Mouse (Mus musculus) layer of hippocampus, adult 2 months (tissue): ENCODE measurements around the gene Tnik. TPM values are rescaled to one million over a fixed set of nuclear protein-coding genes. Genes with fewer than 3 reads are reported as not detected.
A peak's percentile ranks its signal among the peaks of the same experiment; 100 is the strongest.

Source experiments
- DNase-seq, 2 experiments: peaks; one replicate each; pipeline ENCODE4 v3.0.0; 2022; ENCODE audit warnings: low spot score in 2 of 2
- H3K27ac ChIP-seq: fragments of 200-600 bp; 2 replicates; pipeline ENCODE4 v1.8.1; 2022
- H3K4me3 ChIP-seq: fragments of 200-600 bp; 2 replicates; pipeline ENCODE4 v1.8.1; 2022; ENCODE audit warnings: mild to moderate bottlenecking
- CTCF ChIP-seq: fragments of 200-600 bp; conservative IDR thresholded peaks from 2 replicates; pipeline ENCODE4 v1.8.1; 2022; ENCODE audit warnings: antibody characterized with exemption, mild to moderate bottlenecking, moderate library complexity
- microRNA-seq, 2 experiments: library from miRNA; unstranded; fragments of <30 nt; microRNA quantifications; one replicate each; pipeline ENCODE4 v1.2.0; 2021
- total RNA-seq, 2 experiments: library from RNA; stranded (reverse); gene quantifications; 2 replicates each; pipeline ENCODE4 v1.2.3; 2021

Gene Tnik
- total RNA-seq, 2 experiments from 2014 or later = 220 to 223 TPM

DNA sequence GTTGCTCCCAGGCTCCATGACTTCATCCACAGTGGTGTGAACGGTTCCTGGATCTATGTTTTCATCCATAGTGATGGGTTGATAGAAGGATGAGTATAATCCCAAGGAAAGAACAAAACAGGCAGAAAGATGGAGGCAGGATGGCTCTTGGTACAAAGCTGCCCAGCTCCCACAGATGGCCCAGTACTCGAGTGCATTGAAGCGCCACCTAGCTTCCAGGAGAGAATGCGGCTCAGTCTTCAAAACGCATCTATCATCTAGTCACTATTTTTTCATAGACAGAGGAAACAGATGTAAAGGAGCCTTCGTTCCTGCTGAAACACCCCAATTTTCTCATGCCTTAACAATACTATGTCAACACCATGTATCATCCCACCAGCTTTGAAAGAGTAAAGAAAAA, 460.5 kb downstream of the Tnik start:
- H3K27ac ChIP-seq = no peak overlapping the region
- DNase-seq = no peak
- TF ChIP-seq CTCF = peak; percentile 45
- no peak overlapping the region for H3K4me3 ChIP-seq

DNA sequence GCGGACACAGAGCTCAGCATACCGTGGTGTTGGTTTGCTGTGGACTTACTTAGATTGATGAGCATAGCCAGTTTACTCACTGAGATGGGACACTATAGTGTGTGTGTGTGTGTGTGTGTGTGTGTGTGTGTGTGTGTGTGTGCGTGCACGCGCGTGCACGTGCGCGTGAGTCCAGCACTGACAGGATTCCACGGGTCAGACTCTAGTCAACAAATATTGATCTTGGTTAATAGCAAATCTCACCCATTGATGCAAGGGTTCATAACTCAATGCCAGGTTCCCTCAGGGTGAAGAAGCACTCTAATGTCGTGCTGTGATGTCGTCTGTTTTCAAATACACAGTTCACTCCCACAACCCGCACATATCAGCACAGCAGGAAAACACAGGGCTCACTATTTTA, 462.2 kb downstream of the Tnik start:
- TF ChIP-seq CTCF = no peak
- no peak for DNase-seq
- no peak overlapping the region for H3K27ac ChIP-seq
- H3K4me3 ChIP-seq = no peak overlapping the region

Small RNA genes lying within 50 kb of the gene (microRNA-seq; reads per million reads assigned to microRNA genes)
- gene Mir466q = 0.55 to 0.64 reads per million in 2 experiments
